7 mouse cellular contexts compared by ENCODE assay signal in genomic region chr9:61997860-61998259, GRCm38 (mm10). TPM values are rescaled to one million over a fixed set of nuclear protein-coding genes. Genes with fewer than 3 reads are reported as not detected.
A peak's percentile ranks its signal among the peaks of the same experiment; 100 is the strongest.
DNase-seq lines count a peak whose midpoint lies in the region; ATAC-seq lines count a peak whose summit lies in the region.

No protein-coding gene starts in this region.

- no peaks in the 10 kb centered on the region for H3K36me3 ChIP-seq in liver, embryonic 11.5 days (ENCODE audit: control insufficient read depth, insufficient read depth, low read length)
- H3K36me3 ChIP-seq in embryonic facial prominence, embryonic 10.5 days (replicated peaks) = no peaks in the 10 kb centered on the region

- H3K4me1 ChIP-seq in liver, embryonic 11.5 days (replicated peaks; ENCODE audit: control insufficient read depth, insufficient read depth, low read length) = no peaks in the 10 kb centered on the region
- H3K4me1 ChIP-seq in embryonic facial prominence, embryonic 10.5 days = peaks cover 9% of the 10 kb centered on the region; the same call in 1 of the 2 replicates

- no peak overlapping the region for H3K4me3 ChIP-seq in liver, embryonic 11.5 days (ENCODE audit: low read depth, low read length)
- H3K4me3 ChIP-seq in embryonic facial prominence, embryonic 10.5 days = no peak overlapping the region

- H3K9me3 ChIP-seq in liver, embryonic 11.5 days (ENCODE audit: control insufficient read depth, low read length) = no peaks in the 10 kb centered on the region
- no peaks in the 10 kb centered on the region for H3K9me3 ChIP-seq in embryonic facial prominence, embryonic 10.5 days

- no peak overlapping the region for H3K9ac ChIP-seq in liver, embryonic 11.5 days (ENCODE audit: low read depth, low read length)

- 74% methylated on average over 6 of the region's 6 CpGs for WGBS in liver, embryonic 11.5 days
- WGBS in embryonic facial prominence, embryonic 10.5 days = 69% methylated on average over 6 of the region's 6 CpGs

- H3K4me2 ChIP-seq in liver, embryonic 11.5 days = no peak overlapping the region

- no peaks in the 10 kb centered on the region for H3K27me3 ChIP-seq in liver, embryonic 11.5 days (replicated peaks; ENCODE audit: control insufficient read depth, insufficient read depth, low read length)
- H3K27me3 ChIP-seq in embryonic facial prominence, embryonic 10.5 days (replicated peaks; ENCODE audit: low read depth, poor library complexity, severe bottlenecking) = no peaks in the 10 kb centered on the region; the same call in 1 of the 2 replicates

- ATAC-seq in liver, embryonic 11.5 days (replicated peaks; ENCODE audit: low FRiP score) = no peak

- H3K27ac ChIP-seq in liver, embryonic 11.5 days (ENCODE audit: low read depth, low read length) = no peak overlapping the region
- H3K27ac ChIP-seq in embryonic facial prominence, embryonic 10.5 days (replicated peaks) = no peak overlapping the region

- peak; percentile 45 for DNase-seq in liver
- no peak for DNase-seq in liver, embryonic 11.5 days (ENCODE audit: low spot score)
- peak; percentile 20 for DNase-seq in embryonic facial prominence, embryonic 10.5 days (ENCODE audit: low spot score)
- DNase-seq in kidney, postnatal 25 days = peak; percentile 94 to 95
- DNase-seq in testis, postnatal 10 days (ENCODE audit: low spot score) = peak; percentile 65
- no peak for DNase-seq in layer of hippocampus, adult 8-10 months (ENCODE audit: low spot score in 2 of 2)
- no peak for DNase-seq in thymus, postnatal 25 days

RNA-seq across cellular contexts. Expression of gene Paqr5, which starts 28.8 kb away (rescaled TPM):
- 0.14 and 0.41 TPM in 2 replicates for polyA plus RNA-seq in liver, embryonic 11.5 days (2014; fragmentation: Nextera tagmentation; extraction: Ambion mirVana)
- 1.2 TPM in 2 replicates for polyA plus RNA-seq in embryonic facial prominence, embryonic 10.5 days (2016; fragmentation: Nextera tagmentation; extraction: Ambion mirVana)
- total RNA-seq in layer of hippocampus, adult 8-10 months (2022) = 1 to 10 TPM; 3.7 to 6.2 (median 4.3) TPM

RNA-seq across cellular contexts. Expression of gene Kif23, which starts 51.3 kb away (rescaled TPM):
- 85.1 and 93.8 TPM in 2 replicates for polyA plus RNA-seq in liver, embryonic 11.5 days (2014; fragmentation: Nextera tagmentation; extraction: Ambion mirVana)
- 112 and 118 TPM in 2 replicates for polyA plus RNA-seq in embryonic facial prominence, embryonic 10.5 days (2016; fragmentation: Nextera tagmentation; extraction: Ambion mirVana)
- total RNA-seq in layer of hippocampus, adult 8-10 months (2022) = 1 to 10 TPM in 3 of 4 experiments, under 1 TPM in 1; 0.91 to 2.7 (median 1.9) TPM

Comparison
In these comparisons a context has a peak if more than half of its experiments do, and no peak if none do; other contexts are left out.
1. DNase-seq: peak in liver (single experiment), embryonic facial prominence, embryonic 10.5 days (single experiment), kidney, postnatal 25 days (2 of 2) and testis, postnatal 10 days (single experiment); none in liver, embryonic 11.5 days (single experiment), layer of hippocampus, adult 8-10 months (0 of 2) and thymus, postnatal 25 days (single experiment).